Mouse (Mus musculus) intestine, embryonic 14.5 days (tissue): ENCODE results near the gene Gpr25. TPM values are rescaled to one million over a fixed set of nuclear protein-coding genes. Genes with fewer than 3 reads are reported as not detected.

Experiments
- ATAC-seq: fragments of 200-750 bp; cut with Nextera tagmentation; replicated peaks from 2 replicates; pipeline ENCODE4 v1.8.0; 2017; ENCODE audit warnings: low read depth, moderate number of reproducible peaks, moderate TSS enrichment, moderate library complexity; ENCODE audit not compliant: low FRiP score, low TSS enrichment
- DNase-seq: peaks from one replicate; pipeline ENCODE4 v3.0.0-alpha.2; 2018; ENCODE audit warnings: low spot score
- H3K27ac ChIP-seq: fragments of 300-500 bp; sonication (generic); 2 replicates; pipeline ENCODE4 v1.5.1; 2014; ENCODE audit warnings: low read depth, mild to moderate bottlenecking, control low read depth
- H3K27me3 ChIP-seq: fragments of 300-500 bp; sonication (generic); replicated peaks from 2 replicates; pipeline ENCODE4 v1.6.1; 2014; ENCODE audit warnings: low read length, control low read depth; ENCODE audit not compliant: control insufficient read depth, insufficient read depth
- H3K36me3 ChIP-seq: fragments of 300-500 bp; sonication (generic); 2 replicates; pipeline ENCODE4 v1.6.1; 2014; ENCODE audit warnings: low read length, control low read depth; ENCODE audit not compliant: control insufficient read depth, insufficient read depth
- H3K4me1 ChIP-seq: fragments of 300-500 bp; sonication (generic); replicated peaks from 2 replicates; pipeline ENCODE4 v1.6.1; 2014; ENCODE audit warnings: low read length, control low read depth, mixed read lengths; ENCODE audit not compliant: control insufficient read depth, insufficient read depth
- H3K4me2 ChIP-seq: fragments of 300-500 bp; sonication (generic); 2 replicates; pipeline ENCODE4 v1.6.1; 2014; ENCODE audit warnings: low read length
- H3K4me3 ChIP-seq: fragments of 300-500 bp; sonication (generic); 2 replicates; pipeline ENCODE4 v1.5.1; 2014; ENCODE audit warnings: low read depth, low read length, control low read depth, mixed read lengths
- H3K9ac ChIP-seq: fragments of 300-500 bp; sonication (generic); 2 replicates; pipeline ENCODE4 v1.6.1; 2014; ENCODE audit warnings: mild to moderate bottlenecking, low read length
- H3K9me3 ChIP-seq: fragments of 300-500 bp; sonication (generic); 2 replicates; pipeline ENCODE4 v1.6.1; 2016; ENCODE audit warnings: low read length, control low read depth; ENCODE audit not compliant: control insufficient read depth
- WGBS: fragments of 180-500 bp; shearing (Covaris S2); extraction: QIAGEN DNeasy Blood & Tissue Kit; methylation state at CpG from one replicate; pipeline ENCODE4 v1.1.7; 2014; 5-methylcytosine and 5-hydroxymethylcytosine counted together
- polyA plus RNA-seq: library from polyadenylated mRNA; unstranded; fragments of >200 nt; fragmentation: Nextera tagmentation; extraction: Ambion mirVana; gene quantifications from 2 replicates; pipeline ENCODE4 v1.2.1, GENCODE M21; 2014

Gene Gpr25
- polyA plus RNA-seq, 1 experiment from 2014 or later = not detected

DNA sequence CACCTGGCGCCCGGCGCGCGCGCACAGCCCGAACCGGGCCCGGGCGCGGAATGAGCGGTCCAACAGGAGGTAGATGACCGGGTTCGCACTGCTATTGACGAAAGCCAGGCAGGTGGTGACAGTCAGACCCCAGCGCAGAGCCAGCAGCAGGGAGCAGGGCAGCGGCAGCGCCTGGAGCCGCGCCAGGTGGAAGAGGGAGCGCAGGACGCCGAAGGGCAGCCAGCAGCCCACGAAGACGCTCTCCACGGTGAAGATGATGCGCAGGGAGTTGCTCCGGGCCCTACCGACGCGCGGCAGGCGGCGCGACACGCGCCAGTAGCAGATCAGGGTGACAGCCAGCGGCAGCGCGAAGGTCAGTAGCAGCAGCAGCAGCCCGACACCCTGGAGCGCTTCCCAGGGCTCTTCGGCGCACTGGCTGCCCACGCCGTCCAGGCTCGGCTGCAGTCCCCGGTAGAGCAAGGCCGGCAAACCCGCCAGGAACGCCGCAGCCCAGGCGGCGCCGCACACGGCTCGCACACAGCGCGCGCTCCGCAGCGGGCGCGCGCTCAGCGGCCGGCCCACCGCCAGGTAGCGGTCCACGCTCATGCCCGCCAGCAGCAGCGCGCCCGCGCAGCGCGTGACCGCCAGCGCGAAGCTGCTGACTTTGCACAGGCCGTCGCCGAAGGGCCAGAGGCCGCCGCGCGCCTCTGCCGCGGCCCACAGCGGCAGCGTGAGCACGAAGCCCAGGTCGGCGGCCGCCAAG lies 609 bp downstream of the Gpr25 start:
- DNase-seq (peak; percentile 72), ATAC-seq (peak; percentile 72)
- Histone ChIP-seq H3K4me3 (peak overlapping the region; percentile 50), H3K9ac (peak overlapping the region; percentile 40), H3K9me3 (no peaks in the 10 kb centered on the region), H3K27me3 (peaks cover 61% of the 10 kb centered on the region), H3K4me1 (peaks cover 8% of the 10 kb centered on the region; the same call in 1 of the 2 replicates), H3K27ac (no peak overlapping the region), H3K36me3 (no peaks in the 10 kb centered on the region), H3K4me2 (peak overlapping the region; percentile 88)
- WGBS = under 1% methylated on average over 88 of the region's 95 CpGs

DNA sequence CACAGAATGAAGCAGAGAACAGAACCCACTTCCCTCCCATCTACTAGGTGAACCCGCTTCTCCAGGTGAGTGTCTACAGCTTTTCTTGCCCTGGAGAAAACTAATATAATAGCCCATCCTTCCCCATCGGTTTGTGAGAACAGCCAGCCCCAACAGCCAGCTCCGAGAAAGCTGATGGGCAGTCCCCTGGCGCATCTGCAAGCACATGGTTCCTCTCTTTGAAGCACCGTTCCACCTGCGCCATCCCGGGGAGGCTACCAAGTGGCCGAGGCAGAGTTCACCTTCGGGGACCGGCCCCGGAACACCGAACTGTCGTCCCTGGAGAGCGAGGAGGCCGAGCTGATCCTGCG lies 1.2 kb downstream of the Gpr25 start:
- H3K27ac ChIP-seq = no peak overlapping the region
- H3K4me3 ChIP-seq = peak overlapping the region; percentile 50
- 4% methylated on average over 16 of the region's 16 CpGs for WGBS
- peak overlapping the region; percentile 88 for H3K4me2 ChIP-seq
- H3K4me1 ChIP-seq = peaks cover 8% of the 10 kb centered on the region; the same call in 1 of the 2 replicates
- DNase-seq = no peak
- no peak for ATAC-seq
- H3K27me3 ChIP-seq = peaks cover 61% of the 10 kb centered on the region
- no peaks in the 10 kb centered on the region for H3K9me3 ChIP-seq
- H3K9ac ChIP-seq = no peak overlapping the region
- no peaks in the 10 kb centered on the region for H3K36me3 ChIP-seq

DNA sequence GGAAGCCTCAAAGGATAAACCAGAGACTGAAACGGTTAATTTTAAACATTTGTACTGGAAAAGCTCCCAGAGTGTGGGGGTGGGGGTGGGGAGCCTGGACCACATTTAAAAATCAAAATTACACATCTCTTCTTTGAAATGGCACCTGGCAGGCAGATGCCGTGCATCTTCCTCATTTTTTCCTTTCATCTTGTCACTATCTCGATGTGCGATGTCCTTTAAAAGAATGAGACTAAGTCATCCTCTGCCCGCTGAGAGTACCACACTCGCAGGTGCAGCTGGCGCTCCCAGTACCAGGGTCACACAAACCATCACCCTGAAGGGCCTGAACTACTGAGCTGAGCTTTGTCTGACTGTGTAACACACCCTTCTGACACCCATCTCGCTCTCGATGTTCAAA lies 2.2 kb downstream of the Gpr25 start:
- no peak for ATAC-seq
- H3K27me3 ChIP-seq = peaks cover 61% of the 10 kb centered on the region
- WGBS = 68% methylated on average over 9 of the region's 9 CpGs
- H3K4me3 ChIP-seq = no peak overlapping the region
- H3K9me3 ChIP-seq = no peaks in the 10 kb centered on the region
- H3K36me3 ChIP-seq = no peaks in the 10 kb centered on the region
- no peak overlapping the region for H3K9ac ChIP-seq
- peaks cover 8% of the 10 kb centered on the region; the same call in 1 of the 2 replicates for H3K4me1 ChIP-seq
- DNase-seq = no peak
- H3K4me2 ChIP-seq = no peak overlapping the region
- no peak overlapping the region for H3K27ac ChIP-seq

DNA sequence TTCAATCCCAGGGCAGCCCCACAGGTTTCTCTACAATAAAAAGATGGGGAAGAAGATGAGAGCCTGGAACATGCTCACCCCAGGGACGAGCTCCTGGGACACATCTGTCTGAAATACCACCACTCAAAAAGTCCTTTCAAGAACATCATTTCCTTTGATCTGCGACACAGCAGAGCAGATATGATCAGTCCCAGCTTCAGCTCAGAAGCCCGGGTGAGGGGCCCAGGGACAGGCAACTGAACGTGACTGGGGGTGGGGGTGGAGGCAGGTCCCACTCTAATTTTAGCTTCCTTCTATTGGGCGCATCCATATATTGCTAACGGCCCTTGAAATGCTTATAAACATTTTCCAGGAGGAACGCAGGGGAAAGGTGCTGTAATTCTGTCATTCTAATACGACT lies 5.0 kb downstream of the Gpr25 start:
- no peak for DNase-seq
- H3K4me3 ChIP-seq = no peak overlapping the region
- H3K4me1 ChIP-seq = peaks cover 6% of the 10 kb centered on the region; the same call in 1 of the 2 replicates
- no peaks in the 10 kb centered on the region for H3K36me3 ChIP-seq
- no peak for ATAC-seq
- H3K9me3 ChIP-seq = no peaks in the 10 kb centered on the region
- 38% methylated on average over 8 of the region's 8 CpGs for WGBS
- no peak overlapping the region for H3K4me2 ChIP-seq
- H3K9ac ChIP-seq = no peak overlapping the region
- H3K27me3 ChIP-seq = peaks cover 39% of the 10 kb centered on the region
- H3K27ac ChIP-seq = no peak overlapping the region

DNA sequence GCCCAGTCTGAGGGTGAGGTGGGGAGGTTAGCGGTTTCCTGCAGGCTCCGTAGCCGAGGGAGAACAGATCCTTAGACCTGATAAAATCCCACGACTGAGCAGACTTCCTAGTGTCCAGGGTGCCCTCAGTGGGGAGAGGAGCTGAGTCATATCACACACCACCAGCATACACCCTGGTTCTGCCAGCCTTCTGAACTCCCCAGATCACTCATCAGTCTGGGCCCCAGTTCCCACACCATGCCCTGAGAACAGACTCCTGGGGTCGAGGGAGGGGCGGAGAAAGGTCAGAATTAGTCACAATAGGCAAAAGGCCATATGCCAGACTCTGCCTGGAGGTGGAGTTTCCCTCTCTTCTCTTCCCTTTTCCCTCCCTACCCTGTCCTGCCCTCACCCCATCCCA lies 5.5 kb downstream of the Gpr25 start:
- H3K9ac ChIP-seq = no peak overlapping the region
- H3K27ac ChIP-seq = no peak overlapping the region
- peaks cover 36% of the 10 kb centered on the region for H3K27me3 ChIP-seq
- H3K36me3 ChIP-seq = no peaks in the 10 kb centered on the region
- peaks cover 4% of the 10 kb centered on the region; the same call in 1 of the 2 replicates for H3K4me1 ChIP-seq
- no peak for DNase-seq
- WGBS = 44% methylated on average over 6 of the region's 6 CpGs
- H3K4me2 ChIP-seq = no peak overlapping the region
- no peaks in the 10 kb centered on the region for H3K9me3 ChIP-seq
- no peak for ATAC-seq
- no peak overlapping the region for H3K4me3 ChIP-seq

DNA sequence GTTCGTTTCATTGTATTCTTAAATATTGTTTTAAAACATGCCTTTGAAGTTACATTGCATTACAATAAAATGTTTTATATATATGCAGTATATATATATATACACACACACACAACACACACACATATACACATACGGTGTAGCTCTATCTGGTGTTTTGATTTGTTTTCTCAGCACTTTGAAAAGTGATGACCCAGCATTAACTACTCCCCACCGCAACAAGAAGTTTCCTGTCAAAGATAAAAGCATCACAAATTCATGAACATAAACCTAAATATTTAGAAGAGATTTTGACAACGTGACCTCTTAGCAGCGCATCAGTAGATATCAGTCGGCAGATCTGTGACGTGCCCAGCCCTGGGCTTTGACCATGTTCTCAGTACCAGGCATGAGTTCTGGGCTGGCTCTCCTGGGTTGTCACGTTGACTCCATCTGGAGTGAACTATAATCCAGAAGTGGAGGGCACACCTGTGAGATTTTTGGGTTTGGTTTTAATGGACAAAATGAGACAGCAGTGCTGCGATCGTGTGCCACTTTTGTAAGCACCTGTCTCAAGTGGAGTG lies 6.1 kb downstream of the Gpr25 start:
- no peaks in the 10 kb centered on the region for H3K9me3 ChIP-seq
- H3K9ac ChIP-seq = no peak overlapping the region
- ATAC-seq = no peak
- 69% methylated on average over 10 of the region's 10 CpGs for WGBS
- DNase-seq = no peak
- no peak overlapping the region for H3K27ac ChIP-seq
- H3K4me1 ChIP-seq = peaks cover under 1% of the 10 kb centered on the region; the same call in 1 of the 2 replicates
- H3K27me3 ChIP-seq = peaks cover 31% of the 10 kb centered on the region
- no peaks in the 10 kb centered on the region for H3K36me3 ChIP-seq
- no peak overlapping the region for H3K4me2 ChIP-seq
- H3K4me3 ChIP-seq = no peak overlapping the region

DNA sequence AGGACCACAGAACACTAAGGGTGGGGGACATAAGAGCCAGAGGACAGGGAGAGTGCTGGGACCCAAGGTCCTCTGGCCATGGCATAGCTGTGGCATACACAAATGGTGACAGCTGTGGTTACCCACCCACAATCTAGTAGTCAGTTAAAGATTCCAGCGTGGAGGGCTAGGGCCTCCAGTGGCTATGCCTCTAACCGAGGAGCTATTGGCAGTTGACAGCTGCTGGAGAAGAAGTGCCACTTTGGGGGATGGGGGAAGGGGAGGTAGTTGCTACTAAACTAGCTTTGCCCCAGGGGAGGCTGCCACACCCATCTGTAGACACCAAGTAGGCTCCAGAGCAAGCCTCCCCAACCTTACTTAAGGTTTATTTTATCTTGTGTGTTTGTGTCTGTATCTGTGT lies 7.2 kb downstream of the Gpr25 start:
- Histone ChIP-seq H3K36me3 (no peaks in the 10 kb centered on the region), H3K4me2 (no peak overlapping the region), H3K4me1 (no peaks in the 10 kb centered on the region), H3K9me3 (no peaks in the 10 kb centered on the region), H3K9ac (no peak overlapping the region), H3K4me3 (no peak overlapping the region), H3K27ac (no peak overlapping the region), H3K27me3 (peaks cover 20% of the 10 kb centered on the region)
- 33% methylated on average over 2 of the region's 2 CpGs for WGBS
- no peak for DNase-seq
- no peak for ATAC-seq

DNA sequence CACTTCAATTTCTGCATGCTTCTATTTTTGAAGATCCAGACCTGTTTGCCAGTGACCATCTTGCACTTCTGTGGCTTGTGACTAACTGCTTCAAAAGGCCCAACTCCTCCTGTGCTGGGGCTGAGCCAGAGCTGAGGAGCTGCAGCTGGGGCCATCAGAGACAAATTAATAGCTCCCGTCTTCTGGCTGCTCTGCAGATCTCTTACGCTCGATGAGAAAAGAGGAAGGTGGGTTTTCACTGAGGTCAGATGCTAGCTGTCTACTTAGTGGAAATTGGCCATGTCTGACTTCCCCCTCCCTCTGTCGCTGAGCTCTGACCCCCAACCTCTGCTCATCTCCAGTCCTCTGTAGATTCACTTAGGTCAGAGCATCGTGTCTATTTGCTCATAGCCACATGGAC lies 11.0 kb downstream of the Gpr25 start:
- no peaks in the 10 kb centered on the region for H3K4me1 ChIP-seq
- no peak for ATAC-seq
- no peaks in the 10 kb centered on the region for H3K36me3 ChIP-seq
- no peak overlapping the region for H3K4me3 ChIP-seq
- WGBS = 27% methylated on average over 5 of the region's 5 CpGs
- no peak overlapping the region for H3K4me2 ChIP-seq
- H3K9ac ChIP-seq = no peak overlapping the region
- no peaks in the 10 kb centered on the region for H3K9me3 ChIP-seq
- DNase-seq = no peak
- H3K27me3 ChIP-seq = no peaks in the 10 kb centered on the region
- H3K27ac ChIP-seq = no peak overlapping the region

DNA sequence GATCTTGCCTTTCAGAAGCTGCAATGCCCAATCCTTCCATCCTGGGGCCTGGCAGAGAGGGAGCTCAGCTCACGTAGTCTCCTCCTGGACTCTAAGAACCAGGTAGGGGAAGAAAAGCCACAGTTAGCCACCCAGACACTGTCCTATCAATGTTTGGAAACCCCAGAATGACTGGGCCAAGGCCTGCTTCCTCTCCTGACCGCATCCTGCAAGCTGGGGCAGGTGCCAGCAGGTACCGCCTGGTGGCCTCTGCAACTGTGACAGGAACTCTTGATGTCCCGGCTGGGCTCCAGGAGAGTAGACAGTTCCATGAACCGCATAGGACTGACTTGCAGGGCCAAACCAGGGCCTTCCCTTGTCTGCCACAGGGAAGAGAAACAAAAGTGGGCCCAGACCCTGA lies 13.3 kb downstream of the Gpr25 start:
- DNase-seq = no peak
- Histone ChIP-seq H3K9ac (no peak overlapping the region), H3K27ac (no peak overlapping the region), H3K27me3 (no peaks in the 10 kb centered on the region), H3K9me3 (no peaks in the 10 kb centered on the region), H3K4me1 (no peaks in the 10 kb centered on the region), H3K36me3 (no peaks in the 10 kb centered on the region), H3K4me3 (no peak overlapping the region), H3K4me2 (no peak overlapping the region)
- no peak for ATAC-seq
- WGBS = 89% methylated on average over 5 of the region's 5 CpGs
